Mouse (Mus musculus) brown adipose tissue, adult 24 weeks (tissue): Measurements from ENCODE around the gene Egfr. TPM values are rescaled to one million over a fixed set of nuclear protein-coding genes. Genes with fewer than 3 reads are reported as not detected.
A peak's percentile ranks its signal among the peaks of the same experiment; 100 is the strongest.

Experiments
- H3K27ac ChIP-seq: fragments of 200-500 bp; replicated peaks from 2 replicates; pipeline ENCODE4 v1.5.1; 2012; ENCODE audit warnings: low read depth, mild to moderate bottlenecking, low read length
- H3K4me1 ChIP-seq: fragments of 200-500 bp; 2 replicates; pipeline ENCODE4 v1.6.1; 2012; ENCODE audit warnings: low read length, mixed read lengths; ENCODE audit not compliant: control insufficient read depth, insufficient read depth, insufficient read length
- H3K4me3 ChIP-seq: fragments of 200-500 bp; 2 replicates; pipeline ENCODE4 v1.5.1; 2012; ENCODE audit warnings: low read depth, mild to moderate bottlenecking, low read length, moderate library complexity; ENCODE audit not compliant: insufficient read depth
- polyA plus RNA-seq: library from polyadenylated mRNA; stranded (reverse); fragments of >200 nt; gene quantifications from 2 replicates; pipeline ENCODE4 v1.2.4, GENCODE M21; 2012; ENCODE audit not compliant: missing spikeins, insufficient read depth, insufficient read length

The Egfr gene
- 4.5 and 5.9 TPM in 2 replicates for polyA plus RNA-seq

GRCm38 (mm10) chr11:16752007-16752348 is at the start of gene Egfr:
TSS of gene Egfr (plus strand) at chr11:16752203.
- Histone ChIP-seq H3K4me1 (no peaks in the 10 kb centered on the region), H3K27ac (no peak within 1 kb of the TSS; the same call in 1 of the 2 replicates), H3K4me3 (peak within 1 kb of the TSS; percentile 64)

- no peaks in the 10 kb centered on the region for H3K4me1 ChIP-seq
- H3K4me3 ChIP-seq, result no peak overlapping the region
- H3K27ac ChIP-seq, result no peak overlapping the region
Observed at GRCm38 (mm10) chr11:16703221-16703620, 48.8 kb upstream of the Egfr start.

- H3K27ac ChIP-seq, result no peak overlapping the region
- no peak overlapping the region for H3K4me3 ChIP-seq
- no peaks in the 10 kb centered on the region for H3K4me1 ChIP-seq
Observed at GRCm38 (mm10) chr11:16735083-16735644, 16.8 kb upstream of the Egfr start.

- H3K27ac ChIP-seq, result no peak overlapping the region
- no peaks in the 10 kb centered on the region for H3K4me1 ChIP-seq
- no peak overlapping the region for H3K4me3 ChIP-seq
Observed at GRCm38 (mm10) chr11:16737323-16737722, 14.7 kb upstream of the Egfr start.

- Histone ChIP-seq H3K4me1 (no peaks in the 10 kb centered on the region), H3K27ac (no peak overlapping the region), H3K4me3 (no peak overlapping the region)
Observed at GRCm38 (mm10) chr11:16738691-16739090, 13.3 kb upstream of the Egfr start.

GRCm38 (mm10) chr11:16739155-16739554 is 12.8 kb upstream of the Egfr start:
- Histone ChIP-seq H3K4me3 (no peak overlapping the region), H3K4me1 (no peaks in the 10 kb centered on the region), H3K27ac (no peak overlapping the region)

GRCm38 (mm10) chr11:16740691-16741611 is 11.1 kb upstream of the Egfr start:
- H3K4me1 ChIP-seq, result no peaks in the 10 kb centered on the region
- no peak overlapping the region for H3K4me3 ChIP-seq
- no peak overlapping the region for H3K27ac ChIP-seq

GRCm38 (mm10) chr11:16742251-16742650 is 9.8 kb upstream of the Egfr start:
- H3K27ac ChIP-seq, result no peak overlapping the region

GRCm38 (mm10) chr11:16742821-16743220 is 9.2 kb upstream of the Egfr start:
- H3K4me3 ChIP-seq, result no peak overlapping the region
- H3K27ac ChIP-seq, result no peak overlapping the region
- no peaks in the 10 kb centered on the region for H3K4me1 ChIP-seq

More at GRCm38 (mm10) chr11:16742251-16742650, 9.8 kb upstream of the Egfr start:
- Histone ChIP-seq H3K4me1 (no peaks in the 10 kb centered on the region), H3K4me3 (no peak overlapping the region)

- Histone ChIP-seq H3K27ac (no peak overlapping the region), H3K4me3 (peak overlapping the region; percentile 64; the same call in 1 of the 2 replicates), H3K4me1 (no peaks in the 10 kb centered on the region)
Observed at GRCm38 (mm10) chr11:16751457-16751982, 483 bp upstream of the Egfr start.

GRCm38 (mm10) chr11:16752349-16753153 is 548 bp downstream of the Egfr start:
- Histone ChIP-seq H3K4me3 (peak overlapping the region; percentile 64), H3K4me1 (no peaks in the 10 kb centered on the region), H3K27ac (no peak overlapping the region; the same call in 1 of the 2 replicates)

- Histone ChIP-seq H3K27ac (no peak overlapping the region), H3K4me3 (peak overlapping the region; percentile 64), H3K4me1 (no peaks in the 10 kb centered on the region)
Observed at GRCm38 (mm10) chr11:16753154-16754040, 1.4 kb downstream of the Egfr start.

GRCm38 (mm10) chr11:16759930-16760329 is 7.9 kb downstream of the Egfr start:
- no peak overlapping the region for H3K4me3 ChIP-seq
- no peak overlapping the region for H3K27ac ChIP-seq
- no peaks in the 10 kb centered on the region for H3K4me1 ChIP-seq

- Histone ChIP-seq H3K4me3 (no peak overlapping the region), H3K4me1 (no peaks in the 10 kb centered on the region), H3K27ac (no peak overlapping the region)
Observed at GRCm38 (mm10) chr11:16761184-16761583, 9.2 kb downstream of the Egfr start.
